Mouse (Mus musculus) layer of hippocampus, postnatal 14 days (tissue): ENCODE results near the gene Padi6. TPM values are rescaled to one million over a fixed set of nuclear protein-coding genes. Genes with fewer than 3 reads are reported as not detected.

Source experiments
- DNase-seq, 2 experiments: peaks; one replicate each; pipeline ENCODE4 v3.0.0; 2021 to 2022; ENCODE audit warnings: low spot score in 2 of 2, mixed read lengths in 1 of 2
- total RNA-seq, 2 experiments: library from RNA; stranded (reverse); gene quantifications; 2 replicates each; pipeline ENCODE4 v1.2.3; 2021

The Padi6 gene
- total RNA-seq, 2 experiments from 2014 or later, result 0.17 TPM; not detected in 1

- no peak for DNase-seq
Measured at GRCm38 (mm10) chr4:140708297-140708927, 34.0 kb downstream of the Padi6 start.

- DNase-seq, result no peak
Measured at GRCm38 (mm10) chr4:140707615-140708014, 34.8 kb downstream of the Padi6 start.

- no peak for DNase-seq
Measured at GRCm38 (mm10) chr4:140704166-140704565, 38.3 kb downstream of the Padi6 start.

GRCm38 (mm10) chr4:140703636-140704035 lies 38.8 kb downstream of the Padi6 start:
- DNase-seq, result no peak

- DNase-seq, result peak; percentile 72 to 76
Measured at GRCm38 (mm10) chr4:140702611-140703327, 39.7 kb downstream of the Padi6 start.

- no peak for DNase-seq
Measured at GRCm38 (mm10) chr4:140701716-140702561, 40.5 kb downstream of the Padi6 start.

GRCm38 (mm10) chr4:140701049-140701715 lies 41.3 kb downstream of the Padi6 start:
- DNase-seq, result peak; percentile 80 to 82

- DNase-seq, result no peak
Measured at GRCm38 (mm10) chr4:140700269-140701018, 42.0 kb downstream of the Padi6 start, which contains the start of gene Rcc2. TSS of gene Rcc2 (plus strand) at chr4:140700541.

GRCm38 (mm10) chr4:140699441-140700127 lies 42.9 kb downstream of the Padi6 start:
- DNase-seq, result peak; percentile 62 to 79

- no peak for DNase-seq
Measured at GRCm38 (mm10) chr4:140695675-140696585, 46.5 kb downstream of the Padi6 start.

GRCm38 (mm10) chr4:140695146-140695545 lies 47.3 kb downstream of the Padi6 start:
- no peak for DNase-seq

- no peak for DNase-seq
Measured at GRCm38 (mm10) chr4:140694551-140695060, 47.8 kb downstream of the Padi6 start.

- no peak for DNase-seq
Measured at GRCm38 (mm10) chr4:140693513-140693912, 48.9 kb downstream of the Padi6 start.

GRCm38 (mm10) chr4:140691481-140691880 lies 51.0 kb downstream of the Padi6 start:
- no peak for DNase-seq

- DNase-seq, result no peak
Measured at GRCm38 (mm10) chr4:140689873-140690655, 52.4 kb downstream of the Padi6 start.

GRCm38 (mm10) chr4:140688826-140689425 lies 53.5 kb downstream of the Padi6 start:
- DNase-seq, result no peak
